Mouse (Mus musculus) forebrain, postnatal 0 days (tissue): ENCODE measurements around the gene Tradd. TPM values are rescaled to one million over a fixed set of nuclear protein-coding genes. Genes with fewer than 3 reads are reported as not detected.

ENCODE experiments used
- ATAC-seq: fragments of 200-750 bp; cut with Nextera tagmentation; 2 replicates; pipeline ENCODE4 v1.8.0; 2017; ENCODE audit warnings: mild to moderate bottlenecking, moderate library complexity
- DNase-seq: peaks from one replicate; pipeline ENCODE4 v3.0.0-alpha.2; 2015
- H3K27ac ChIP-seq: fragments of 300-500 bp; sonication (generic); 2 replicates; pipeline ENCODE4 v1.5.1; 2014; ENCODE audit warnings: low read depth, mild to moderate bottlenecking, antibody characterized with exemption, low read length, moderate library complexity, mixed read lengths
- H3K27me3 ChIP-seq: fragments of 300-500 bp; sonication (generic); 2 replicates; pipeline ENCODE4 v1.6.1; 2014; ENCODE audit warnings: mild to moderate bottlenecking, low read length, mixed read lengths; ENCODE audit not compliant: insufficient read depth
- H3K36me3 ChIP-seq: fragments of 300-500 bp; sonication (generic); 2 replicates; pipeline ENCODE4 v1.6.1; 2014; ENCODE audit warnings: mild to moderate bottlenecking, moderate library complexity; ENCODE audit not compliant: insufficient read depth
- H3K4me1 ChIP-seq: fragments of 300-500 bp; sonication (generic); 2 replicates; pipeline ENCODE4 v1.6.1; 2014; ENCODE audit warnings: antibody characterized with exemption; ENCODE audit not compliant: insufficient read depth
- H3K4me2 ChIP-seq: fragments of 300-500 bp; sonication (generic); 2 replicates; pipeline ENCODE4 v1.6.1; 2014; ENCODE audit warnings: low read depth, mild to moderate bottlenecking, moderate library complexity
- H3K4me3 ChIP-seq: fragments of 300-500 bp; sonication (generic); 2 replicates; pipeline ENCODE4 v1.5.1; 2014; ENCODE audit warnings: low read depth, low read length, mixed read lengths
- H3K9ac ChIP-seq: fragments of 300-500 bp; sonication (generic); 2 replicates; pipeline ENCODE4 v1.6.1; 2014; ENCODE audit warnings: mild to moderate bottlenecking
- H3K9me3 ChIP-seq: fragments of 300-500 bp; sonication (generic); 2 replicates; pipeline ENCODE4 v1.6.1; 2016; ENCODE audit warnings: low read length
- CTCF ChIP-seq: sonication (generic); IDR thresholded peaks from 2 replicates; pipeline ENCODE4 v1.5.1; 2016; ENCODE audit warnings: antibody characterized with exemption, control low read depth, low read depth
- WGBS: fragments of 180-500 bp; shearing (Covaris S2); extraction: QIAGEN DNeasy Blood & Tissue Kit; methylation state at CpG from one replicate; pipeline ENCODE4 v1.1.7; 2014; 5-methylcytosine and 5-hydroxymethylcytosine counted together
- polyA plus RNA-seq: library from polyadenylated mRNA; unstranded; fragments of >200 nt; fragmentation: Nextera tagmentation; extraction: Ambion mirVana; gene quantifications from 2 replicates; pipeline ENCODE4 v1.2.1, GENCODE M21; 2015
- total RNA-seq: library from RNA; depleted of rRNA; stranded (reverse); fragments of >200 nt; gene quantifications from 2 replicates; pipeline ENCODE4 v1.2.3, GENCODE M21; 2014

Tradd gene
- total and polyA plus RNA-seq, 2 experiments from 2014 or later = 14.0 to 14.7 TPM

GRCm38 (mm10) chr8:105270101-105270915 lies 5.9 kb upstream of the Tradd start:
- no peak overlapping the region for H3K9ac ChIP-seq

DNA sequence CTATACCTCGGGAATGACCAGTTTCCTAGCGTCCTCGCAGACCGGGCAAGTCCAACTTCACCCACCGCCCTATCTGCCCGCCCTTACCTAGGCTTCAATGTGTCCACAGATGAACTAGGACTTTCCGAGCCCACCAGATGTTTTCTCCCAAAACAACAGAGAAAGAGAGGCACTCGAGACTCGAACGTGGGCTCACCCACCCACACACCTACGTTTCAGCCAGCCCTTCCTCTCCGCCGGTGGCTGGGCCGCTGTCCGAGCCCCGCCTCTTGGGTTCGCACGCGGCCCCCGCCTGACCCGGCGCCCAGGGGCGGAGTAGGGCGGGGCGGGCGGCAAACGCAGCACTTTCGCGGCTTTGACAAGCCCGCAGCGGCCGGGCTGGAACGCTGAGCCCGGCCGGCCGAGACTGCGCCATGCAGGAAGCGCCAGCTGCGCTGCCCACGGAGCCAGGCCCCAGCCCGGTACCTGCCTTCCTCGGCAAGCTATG lies 5.1 kb upstream of the Tradd start, which contains the start of gene Hsf4:
Gene Hsf4 (plus strand): TSS at position 341 of the 487 bp plus-strand sequence.
- peak within 1 kb of the TSS; percentile 48 for H3K9ac ChIP-seq
- no peak within 1 kb of the TSS for H3K27ac ChIP-seq
- DNase-seq (no peak), ATAC-seq (no peak)
- TF ChIP-seq CTCF = no peak
- H3K9me3 ChIP-seq = no peaks in the 10 kb centered on the region
- peaks cover 4% of the 10 kb centered on the region; the same call in 1 of the 2 replicates for H3K4me1 ChIP-seq
- peak within 1 kb of the TSS; percentile 85 for H3K4me2 ChIP-seq
- no peaks in the 10 kb centered on the region for H3K36me3 ChIP-seq
- H3K27me3 ChIP-seq = peaks cover 74% of the 10 kb centered on the region
- peak within 1 kb of the TSS; percentile 51 for H3K4me3 ChIP-seq
- WGBS = 2% methylated on average over 42 of the region's 42 CpGs

More at GRCm38 (mm10) chr8:105270101-105270915, 5.9 kb upstream of the Tradd start:
- DNase-seq = no peak
- no peak for TF ChIP-seq CTCF
- ATAC-seq = no peak
- Histone ChIP-seq H3K27ac (no peak overlapping the region), H3K4me2 (peak overlapping the region; percentile 85), H3K36me3 (no peaks in the 10 kb centered on the region), H3K4me1 (peaks cover 4% of the 10 kb centered on the region; the same call in 1 of the 2 replicates), H3K4me3 (peak overlapping the region; percentile 51), H3K9me3 (no peaks in the 10 kb centered on the region), H3K27me3 (peaks cover 80% of the 10 kb centered on the region)
- 5% methylated on average over 39 of the region's 39 CpGs for WGBS

GRCm38 (mm10) chr8:105269075-105269458 lies 4.7 kb upstream of the Tradd start:
- ATAC-seq = no peak
- TF ChIP-seq CTCF = no peak
- peak overlapping the region; percentile 51 for H3K4me3 ChIP-seq

DNA sequence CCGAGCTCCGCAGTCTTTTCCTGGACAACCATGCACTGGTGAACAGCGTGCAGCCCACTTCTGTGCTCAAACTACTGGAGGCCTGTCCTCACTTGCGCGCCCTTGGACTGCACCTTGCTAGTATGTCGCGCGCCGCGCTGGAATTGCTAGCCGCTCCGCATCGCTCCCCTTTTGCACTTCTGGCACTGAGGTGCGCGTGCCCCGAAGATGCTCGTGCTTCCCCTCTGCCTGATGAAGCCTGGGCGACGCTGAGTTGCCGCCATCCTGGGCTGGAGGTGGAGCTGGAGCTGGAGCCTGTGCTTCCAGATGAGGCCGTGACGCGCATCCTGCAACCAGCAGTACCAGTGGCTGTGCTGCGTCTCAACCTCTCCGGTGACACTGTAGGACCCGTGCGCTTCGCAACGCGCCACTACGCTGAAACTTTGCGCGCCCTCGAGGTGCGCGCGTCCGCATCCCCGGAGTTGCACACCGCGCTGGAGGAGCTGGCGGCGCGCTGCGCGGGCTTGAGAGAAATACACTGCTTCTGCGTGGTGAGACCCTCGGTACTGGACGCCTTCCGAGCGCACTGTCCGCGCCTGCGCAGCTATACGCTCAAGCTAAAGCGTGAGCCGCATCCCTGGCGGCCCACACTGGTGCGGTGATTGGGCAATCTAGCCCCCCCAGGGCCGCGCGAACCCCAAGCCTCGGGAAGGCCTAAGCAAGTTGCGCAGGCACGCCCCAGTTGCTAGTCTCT lies 4.1 kb upstream of the Tradd start:
- Histone ChIP-seq H3K4me3 (peak overlapping the region; percentile 51), H3K36me3 (no peaks in the 10 kb centered on the region), H3K27ac (no peak overlapping the region), H3K9me3 (no peaks in the 10 kb centered on the region), H3K27me3 (peaks cover 73% of the 10 kb centered on the region), H3K4me2 (peak overlapping the region; percentile 85), H3K4me1 (peaks cover 4% of the 10 kb centered on the region; the same call in 1 of the 2 replicates), H3K9ac (peak overlapping the region; percentile 48)
- peak; percentile 97 for DNase-seq
- under 1% methylated on average over 65 of the region's 65 CpGs for WGBS
- TF ChIP-seq CTCF = no peak
- peak; percentile 95 for ATAC-seq

More at GRCm38 (mm10) chr8:105269075-105269458, 4.7 kb upstream of the Tradd start:
- Histone ChIP-seq H3K9me3 (no peaks in the 10 kb centered on the region), H3K9ac (peak overlapping the region; percentile 48), H3K36me3 (no peaks in the 10 kb centered on the region), H3K4me1 (peaks cover 4% of the 10 kb centered on the region; the same call in 1 of the 2 replicates), H3K4me2 (peak overlapping the region; percentile 85), H3K27me3 (peaks cover 71% of the 10 kb centered on the region), H3K27ac (no peak overlapping the region)
- no peak for DNase-seq
- 1% methylated on average over 10 of the region's 10 CpGs for WGBS

DNA sequence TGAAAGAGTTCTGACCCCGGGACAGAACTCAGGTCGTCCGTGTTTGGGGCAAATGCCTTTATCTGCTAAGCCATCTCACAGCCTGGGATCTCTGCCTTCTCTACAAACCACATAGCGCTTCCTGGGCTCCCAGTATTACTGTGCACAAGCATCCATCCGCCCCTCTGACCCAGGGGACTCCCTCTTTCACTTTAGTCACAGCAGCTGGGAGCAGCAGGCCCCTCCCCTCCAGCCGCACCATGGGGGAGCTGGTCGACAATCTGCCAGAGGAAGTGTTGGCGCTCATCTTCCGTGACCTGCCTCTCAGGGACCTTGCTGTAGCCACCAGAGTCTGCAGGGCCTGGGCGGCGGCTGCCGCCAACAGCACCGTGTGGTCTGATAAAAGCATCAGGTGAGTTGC lies 2.4 kb upstream of the Tradd start:
- WGBS = 9% methylated on average over 13 of the region's 13 CpGs
- Histone ChIP-seq H3K4me1 (peaks cover 4% of the 10 kb centered on the region; the same call in 1 of the 2 replicates), H3K27me3 (peaks cover 64% of the 10 kb centered on the region), H3K36me3 (no peaks in the 10 kb centered on the region), H3K4me2 (no peak overlapping the region), H3K27ac (no peak overlapping the region), H3K4me3 (no peak overlapping the region), H3K9ac (no peak overlapping the region), H3K9me3 (no peaks in the 10 kb centered on the region)
- TF ChIP-seq CTCF = no peak
- ATAC-seq (no peak), DNase-seq (no peak)

DNA sequence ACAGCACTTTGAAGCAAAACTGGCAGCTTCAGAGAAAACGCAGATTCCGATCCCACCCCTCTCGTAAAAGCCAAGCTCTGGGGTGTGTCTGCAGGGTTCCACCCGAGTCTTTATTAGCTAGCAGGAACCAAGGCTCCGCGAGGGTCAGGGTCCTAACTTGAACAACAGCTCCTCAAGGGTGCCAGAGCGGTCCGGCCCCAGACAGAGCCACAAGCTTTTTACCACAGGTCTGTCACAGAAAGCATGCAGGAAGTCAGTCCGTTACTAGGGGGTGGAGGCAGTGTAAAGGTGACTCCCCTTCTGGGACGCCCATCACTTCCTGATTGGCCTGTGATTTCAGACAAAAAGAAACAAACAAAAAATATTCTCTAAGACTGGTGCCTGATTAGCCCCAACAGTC lies 719 bp upstream of the Tradd start:
- peak overlapping the region; percentile 61; the same call in 1 of the 2 replicates for H3K4me3 ChIP-seq
- WGBS = 16% methylated on average over 10 of the region's 10 CpGs

More for the DNA sequence above, 719 bp upstream of the Tradd start:
- TF ChIP-seq CTCF = no peak
- no peak for DNase-seq
- Histone ChIP-seq H3K9me3 (no peaks in the 10 kb centered on the region), H3K9ac (no peak overlapping the region), H3K27ac (no peak overlapping the region), H3K4me2 (peak overlapping the region; percentile 63; the same call in 1 of the 2 replicates), H3K4me1 (peaks cover 4% of the 10 kb centered on the region; the same call in 1 of the 2 replicates), H3K27me3 (peaks cover 61% of the 10 kb centered on the region), H3K36me3 (no peaks in the 10 kb centered on the region)
- no peak for ATAC-seq
